Mouse (Mus musculus): ENCODE measurements around the gene Egfr.

Egfr gene

GRCm38 (mm10) chr11:16823830-16824545 is 72.0 kb downstream of the Egfr start:
- DNase-seq (ENCODE audit: low read depth, low spot score) = no peak

- DNase-seq (ENCODE audit: low read depth, low spot score) = no peak
Measured at GRCm38 (mm10) chr11:16829468-16829867, 77.5 kb downstream of the Egfr start.

GRCm38 (mm10) chr11:16830531-16831227 is 78.7 kb downstream of the Egfr start:
- no peak for DNase-seq (ENCODE audit: low read depth, low spot score)

GRCm38 (mm10) chr11:16831974-16832464 is 80.0 kb downstream of the Egfr start:
- DNase-seq (ENCODE audit: low read depth, low spot score) = no peak

DNA sequence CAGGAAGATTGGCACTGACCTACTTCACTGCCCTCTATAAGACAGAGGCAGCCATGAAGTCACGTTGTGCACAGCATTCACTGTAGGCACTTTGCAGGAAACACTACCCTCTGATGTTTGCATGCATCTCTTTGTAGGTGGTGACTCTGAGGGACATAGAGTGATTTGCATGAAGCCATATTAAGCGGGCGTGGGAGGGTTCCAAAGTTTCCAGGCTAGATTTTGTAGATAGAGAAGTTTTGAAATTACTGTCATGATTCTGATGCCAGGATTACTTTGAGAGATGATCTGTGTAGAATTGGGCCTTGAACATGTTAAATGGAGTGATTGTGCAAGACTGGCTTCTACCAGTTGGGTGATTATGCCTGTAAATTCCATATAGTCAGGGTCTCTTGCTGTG is 86.8 kb downstream of the Egfr start:
- DNase-seq (ENCODE audit: low read depth, low spot score) = no peak

GRCm38 (mm10) chr11:16842924-16843323 is 90.9 kb downstream of the Egfr start:
- no peak for DNase-seq (ENCODE audit: low read depth, low spot score)

DNA sequence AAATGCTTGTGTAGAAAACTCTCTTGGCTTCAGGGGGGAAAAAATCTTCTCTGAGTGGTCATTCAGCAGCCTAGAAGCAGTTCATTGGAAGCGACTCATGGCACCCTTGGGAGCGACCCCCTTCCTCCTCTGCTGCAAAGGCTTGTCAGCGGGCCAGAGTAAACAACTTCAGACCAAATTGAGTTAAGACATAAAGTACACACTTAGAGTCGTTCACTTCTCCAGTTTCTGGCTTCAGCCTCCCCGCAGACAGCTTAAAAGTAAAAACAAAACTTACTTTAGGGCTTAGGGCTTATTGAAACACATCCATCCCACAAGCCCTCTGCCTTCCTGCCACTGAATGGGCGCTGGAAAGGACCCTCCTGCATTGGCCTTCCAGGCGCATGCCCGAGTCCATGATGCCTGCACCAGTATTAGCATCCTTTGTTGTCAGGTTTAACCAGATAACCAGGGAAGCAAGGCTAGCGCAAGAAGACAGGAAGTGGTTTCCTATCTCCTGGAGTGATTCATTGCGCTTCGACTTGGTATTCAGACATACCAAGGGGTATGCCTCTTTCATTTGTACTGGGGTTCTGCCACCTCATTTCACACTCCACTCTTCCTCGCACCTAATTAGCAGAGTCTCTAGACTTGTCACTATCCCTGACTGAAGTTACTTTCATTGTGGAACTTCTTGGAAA is 92.0 kb downstream of the Egfr start:
- no peak for DNase-seq (ENCODE audit: low read depth, low spot score)

GRCm38 (mm10) chr11:16848881-16849280 is 96.9 kb downstream of the Egfr start:
- no peak for DNase-seq (ENCODE audit: low read depth, low spot score)

DNA sequence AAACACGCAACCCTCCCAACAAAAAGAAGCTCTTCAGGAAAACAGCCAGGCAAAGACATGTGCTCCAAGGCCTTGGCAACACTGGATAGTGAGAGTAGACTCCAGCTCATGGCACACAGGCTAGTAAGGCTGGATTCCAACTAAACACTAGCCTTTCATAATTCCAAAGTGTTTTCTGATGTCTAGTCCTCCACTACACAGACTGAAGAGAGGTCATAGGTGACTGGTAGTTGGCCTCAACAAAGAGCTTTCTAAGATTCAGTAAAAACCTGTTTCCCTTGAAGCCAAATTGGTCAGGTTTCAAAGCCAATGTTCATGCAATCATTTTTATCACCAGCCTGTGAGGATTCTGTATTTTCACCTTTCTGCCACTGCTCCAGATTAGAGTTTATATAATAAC is 99.4 kb downstream of the Egfr start:
- DNase-seq (ENCODE audit: low read depth, low spot score) = no peak

- DNase-seq (ENCODE audit: low read depth, low spot score) = no peak
Measured at GRCm38 (mm10) chr11:16854111-16854510, 102.1 kb downstream of the Egfr start.

DNA sequence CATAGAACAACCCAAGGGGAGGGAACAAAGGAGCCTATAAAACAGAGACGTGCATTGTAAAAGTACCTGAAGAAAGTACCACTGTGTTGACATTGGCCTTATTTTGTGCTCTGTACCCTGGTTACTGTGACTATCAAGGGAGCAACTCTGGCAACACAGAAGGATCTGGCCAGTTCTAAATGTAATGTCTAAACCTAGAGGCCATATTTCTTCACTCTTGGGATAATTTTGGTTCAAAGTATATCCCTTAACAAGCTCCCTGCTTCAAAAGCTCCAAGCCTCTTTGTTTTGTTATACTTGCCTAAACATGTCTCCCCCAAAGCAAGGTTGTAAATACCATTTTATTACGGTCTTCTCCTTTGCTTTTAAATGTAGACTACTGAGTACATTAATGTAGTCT is 105.3 kb downstream of the Egfr start:
- no peak for DNase-seq (ENCODE audit: low read depth, low spot score)

GRCm38 (mm10) chr11:16861037-16861436 is 109.0 kb downstream of the Egfr start:
- no peak for DNase-seq (ENCODE audit: low read depth, low spot score)

GRCm38 (mm10) chr11:16863547-16863946 is 111.5 kb downstream of the Egfr start:
- no peak for DNase-seq (ENCODE audit: low read depth, low spot score)

DNA sequence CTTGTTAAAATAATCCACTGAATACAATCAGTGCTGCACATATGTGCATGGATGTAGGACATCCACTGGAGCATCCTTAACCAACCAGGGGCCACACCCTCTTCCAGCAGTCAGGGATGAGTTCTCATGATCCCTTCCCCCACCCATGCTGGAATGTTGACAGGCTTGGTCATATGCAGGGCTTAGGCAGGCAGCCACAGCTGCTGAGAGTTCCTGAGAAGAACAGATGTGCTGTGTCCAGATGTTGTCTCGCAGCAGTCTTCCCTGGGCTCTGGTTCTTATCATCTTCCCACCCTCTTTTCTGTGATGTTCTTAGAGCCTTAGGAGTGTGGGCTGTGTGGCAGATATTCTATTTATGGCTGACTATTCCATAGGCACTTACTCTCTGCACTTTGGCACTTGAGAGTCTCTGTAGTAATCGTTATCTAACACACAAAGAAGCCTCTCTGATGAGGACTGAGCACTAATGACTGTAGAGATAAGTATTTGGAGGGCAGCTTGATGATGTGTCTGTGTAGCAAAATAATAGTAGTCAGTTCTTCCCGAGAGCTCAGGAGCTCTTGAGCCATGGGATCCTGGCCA is 113.1 kb downstream of the Egfr start:
- no peak for DNase-seq (ENCODE audit: low read depth, low spot score)

GRCm38 (mm10) chr11:16868051-16868450 is 116.0 kb downstream of the Egfr start:
- DNase-seq (ENCODE audit: low read depth, low spot score) = no peak

DNA sequence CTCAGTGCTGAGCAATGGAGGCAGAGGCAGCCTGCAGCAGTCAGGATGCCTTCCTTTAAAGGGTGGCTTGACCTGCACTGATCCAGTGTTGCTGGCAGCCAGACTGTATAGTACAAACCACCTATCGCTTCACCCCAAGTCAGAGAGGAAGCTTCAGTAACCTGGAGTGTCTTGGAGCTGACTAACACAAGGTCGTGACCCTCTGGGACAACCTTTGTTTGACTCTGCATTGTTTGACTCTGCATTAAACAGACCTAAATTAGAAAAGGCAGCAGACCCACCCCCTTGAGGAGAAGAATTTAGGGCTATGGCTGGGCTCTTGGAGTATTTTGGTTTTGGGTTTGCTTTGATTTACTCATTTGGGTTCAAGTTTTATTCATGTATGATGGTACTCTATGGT is 117.5 kb downstream of the Egfr start:
- DNase-seq (ENCODE audit: low read depth, low spot score) = no peak

- DNase-seq (ENCODE audit: low read depth, low spot score) = peak; percentile 34
Measured at GRCm38 (mm10) chr11:16871120-16871519, 119.1 kb downstream of the Egfr start.

DNA sequence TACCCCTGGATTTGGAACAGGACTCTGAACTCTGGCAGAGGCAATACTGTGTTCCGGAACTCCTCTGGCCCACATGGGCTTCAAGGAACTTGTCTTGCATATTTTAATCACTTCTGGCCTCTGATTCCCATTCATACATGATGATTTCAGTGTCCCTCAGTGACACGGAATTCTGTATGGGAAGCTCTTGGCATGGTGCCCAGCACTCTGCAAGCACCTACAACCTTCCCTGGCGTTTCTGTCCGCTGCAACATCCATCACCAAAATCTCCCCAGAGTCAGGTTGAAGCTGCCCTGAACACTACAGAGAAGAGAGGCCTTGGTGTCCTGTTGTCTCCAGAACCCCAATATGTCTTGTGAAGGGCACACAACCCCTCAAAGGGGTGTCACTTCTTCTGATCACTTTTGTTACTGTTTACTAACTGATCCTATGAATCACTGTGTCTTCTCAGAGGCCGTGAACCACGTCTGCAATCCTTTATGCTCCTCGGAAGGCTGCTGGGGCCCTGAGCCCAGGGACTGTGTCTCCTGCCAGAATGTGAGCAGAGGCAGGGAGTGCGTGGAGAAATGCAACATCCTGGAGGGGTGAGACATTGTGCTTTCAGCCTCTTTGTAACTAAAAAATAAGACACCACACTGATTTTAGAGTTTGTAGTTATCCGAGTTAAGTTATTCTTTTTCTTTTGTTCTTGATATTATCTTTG is 125.8 kb downstream of the Egfr start:
- no peak for DNase-seq (ENCODE audit: low read depth, low spot score)

GRCm38 (mm10) chr11:16881932-16882331 is 129.9 kb downstream of the Egfr start:
- no peak for DNase-seq (ENCODE audit: low read depth, low spot score)

GRCm38 (mm10) chr11:16886152-16886551 is 134.1 kb downstream of the Egfr start:
- no peak for DNase-seq (ENCODE audit: low read depth, low spot score)

- no peak for DNase-seq (ENCODE audit: low read depth, low spot score)
Measured at GRCm38 (mm10) chr11:16888086-16888485, 136.1 kb downstream of the Egfr start.

Measured in WW6 (cell line).